Mouse (Mus musculus): ENCODE measurements around the gene Rdx. TPM values are rescaled to one million over a fixed set of nuclear protein-coding genes. Genes with fewer than 3 reads are reported as not detected.

The Rdx gene
- total RNA-seq, 2 experiments from 2014 or later = 101 to 103 TPM

DNA sequence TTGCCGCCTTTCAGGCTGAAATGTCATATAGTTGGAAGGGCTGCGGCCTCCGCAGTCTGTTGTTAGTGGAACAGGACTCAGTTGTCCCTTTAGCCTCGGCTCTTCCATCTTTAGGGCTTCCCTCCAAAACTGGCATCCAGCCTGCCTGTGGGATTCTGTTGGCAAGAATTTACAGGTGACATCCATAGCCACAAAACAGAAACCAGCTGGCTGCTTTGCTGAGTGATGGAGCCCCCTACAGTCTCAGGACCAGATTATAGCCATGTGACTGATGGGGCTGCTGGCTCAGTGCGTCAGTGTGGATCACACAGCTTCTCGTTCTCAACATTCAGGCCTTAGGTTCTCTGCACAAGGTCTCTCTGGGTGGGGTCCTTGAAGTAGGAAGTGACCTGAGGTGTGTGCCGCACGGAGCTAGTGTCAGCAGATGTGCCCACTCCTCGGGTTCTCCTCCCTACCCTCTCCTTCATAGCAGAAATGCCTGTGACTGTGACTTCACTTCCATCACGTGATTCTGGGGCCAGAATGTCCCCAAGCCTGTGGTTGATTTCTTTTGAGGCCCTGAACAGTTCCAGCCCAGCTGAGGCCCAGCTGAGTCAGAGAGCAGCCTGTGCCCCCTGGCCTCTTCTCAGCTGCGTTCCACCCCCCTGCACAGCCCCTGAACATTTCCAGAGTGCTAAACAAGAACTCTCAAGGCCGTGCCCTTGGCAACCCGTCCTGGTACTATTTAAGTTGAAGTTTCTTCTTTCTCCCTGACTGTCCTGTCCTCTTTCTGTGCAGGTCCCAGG, 55.3 kb downstream of the Rdx start:
- DNase-seq = no peak
- intact Hi-C loops (cut with DNase I; ENCODE audit: low total_unique reads) = loop anchor here (5.0 to 10.0 kb wide), 2 partner anchors 73 to 115 kb away; no protein-coding TSS in a partner anchor

DNA sequence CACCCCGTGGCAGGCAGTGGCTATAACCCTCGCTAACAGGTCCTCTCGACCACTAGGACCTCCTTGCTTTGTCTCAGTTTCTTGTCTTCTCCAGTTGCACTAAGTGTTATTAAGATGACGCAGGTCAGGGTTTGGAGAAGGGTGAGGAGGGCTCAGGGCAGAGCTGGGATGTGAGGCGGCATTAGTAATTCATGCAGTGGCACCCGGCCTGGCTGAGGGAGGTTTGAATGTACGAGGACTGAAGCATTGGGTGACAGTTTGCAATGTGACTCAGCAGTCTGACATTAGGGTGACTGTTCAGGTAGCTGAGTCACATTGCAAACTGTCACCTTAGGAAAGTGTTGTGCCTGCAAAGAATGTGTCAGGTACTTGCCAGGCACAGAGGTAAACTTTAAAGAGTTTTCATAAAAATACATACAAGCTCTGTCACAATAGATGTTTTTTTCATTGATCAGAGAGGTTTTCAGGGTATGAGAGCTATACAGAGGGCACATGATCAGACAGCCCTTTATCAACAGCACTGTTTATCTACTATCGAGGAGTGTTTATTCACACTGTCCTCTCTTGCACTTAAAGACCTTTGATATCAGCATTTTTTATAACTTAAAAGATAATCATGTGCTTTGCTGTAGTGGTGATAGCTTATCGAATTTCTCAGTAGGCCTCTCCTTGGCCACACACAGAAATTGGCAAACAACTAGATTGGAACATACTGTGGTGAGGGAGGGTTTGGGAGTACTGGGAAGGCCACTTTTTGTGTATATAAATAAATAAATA, 56.7 kb downstream of the Rdx start:
- intact Hi-C loops (cut with DNase I; ENCODE audit: low total_unique reads) = loop anchor here (5.0 to 10.0 kb wide), 2 partner anchors 71 to 116 kb away; no protein-coding TSS in a partner anchor
- DNase-seq = no peak

DNA sequence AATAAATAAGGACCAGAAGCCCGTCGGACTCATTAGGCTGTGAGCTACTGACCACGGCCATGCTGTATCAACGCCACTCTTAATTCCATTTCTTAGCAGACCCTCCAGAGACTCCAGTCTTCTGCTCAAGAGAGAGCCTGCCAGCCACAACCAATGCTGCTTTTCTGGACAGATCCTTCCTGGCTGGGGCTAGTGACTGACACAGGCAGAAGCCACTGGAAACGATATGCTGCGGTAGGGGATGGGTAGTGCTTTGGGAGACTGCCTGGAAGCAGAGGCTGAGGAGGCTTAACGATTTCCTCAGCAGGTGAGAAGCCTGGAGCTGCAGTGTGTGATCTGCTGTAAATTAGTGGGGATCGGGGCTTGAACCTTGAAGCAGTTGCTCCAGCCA, 57.2 kb downstream of the Rdx start:
- DNase-seq = no peak
- intact Hi-C loops (cut with DNase I; ENCODE audit: low total_unique reads) = loop anchor here (5.0 to 10.0 kb wide), 2 partner anchors 71 to 117 kb away; no protein-coding TSS in a partner anchor

DNA sequence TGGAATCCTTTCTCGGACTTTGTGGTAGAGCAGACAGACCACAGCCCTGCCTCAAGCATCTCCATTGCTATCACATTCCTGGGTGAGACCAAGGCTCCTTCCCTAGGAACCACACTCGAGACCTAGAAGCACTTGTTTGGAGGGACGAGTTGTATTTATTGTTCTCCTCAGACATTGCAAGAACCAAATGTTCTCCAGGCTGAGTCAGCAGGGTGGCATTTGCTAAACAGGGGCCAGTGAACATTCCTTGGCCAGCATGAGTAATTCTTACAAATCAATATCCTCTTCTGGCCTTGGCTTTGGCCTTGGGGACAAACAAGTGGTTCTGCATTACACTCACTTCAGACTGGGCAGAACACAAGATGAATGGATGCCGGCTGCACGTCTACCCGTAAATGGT, 58.5 kb downstream of the Rdx start:
- no peak for DNase-seq
- intact Hi-C loops (cut with DNase I; ENCODE audit: low total_unique reads) = loop anchor here (10.0 kb wide), 1 partner anchor 69 kb away; no protein-coding TSS in a partner anchor

DNA sequence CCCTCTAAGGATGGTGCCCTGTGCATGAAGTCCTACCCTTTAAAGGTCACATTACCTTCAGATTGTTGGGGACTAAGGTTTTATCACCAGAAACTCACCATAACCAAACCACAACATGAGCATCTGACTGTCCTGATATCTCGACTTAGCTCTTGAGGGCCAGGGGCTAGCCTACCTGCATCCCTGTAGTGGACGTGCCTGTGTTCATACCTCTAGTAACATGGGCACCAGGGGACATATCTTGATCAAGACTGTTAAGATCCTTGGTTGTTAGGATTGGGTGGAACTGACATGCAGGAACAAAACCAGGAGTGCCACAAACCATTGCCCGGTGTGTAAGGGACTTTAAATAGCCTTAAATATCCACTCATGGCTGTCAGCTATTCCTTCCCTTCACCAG, 60.2 kb downstream of the Rdx start:
- intact Hi-C loops (cut with DNase I; ENCODE audit: low total_unique reads) = loop anchor here (10.0 kb wide), 1 partner anchor 68 kb away; no protein-coding TSS in a partner anchor
- no peak for DNase-seq

DNA sequence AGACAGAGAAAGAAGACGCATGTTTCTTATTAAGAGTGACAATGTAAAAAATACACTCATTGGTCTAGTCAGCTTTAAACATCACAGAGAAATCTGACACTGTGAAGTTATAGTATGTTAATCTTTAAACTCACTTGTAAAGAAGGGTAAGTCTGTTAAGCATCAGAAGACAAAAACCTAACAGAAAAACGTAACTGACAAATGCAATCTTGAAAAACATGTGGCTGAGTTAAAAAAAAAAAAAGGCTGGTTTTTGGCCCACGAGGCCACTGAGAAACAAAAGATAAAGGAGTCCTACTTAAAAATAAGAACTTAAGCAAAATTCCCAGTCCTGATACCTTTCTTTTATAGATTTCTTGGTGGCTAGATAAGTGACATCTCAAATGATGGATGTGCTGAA, 63.8 kb downstream of the Rdx start:
- intact Hi-C loops (cut with DNase I; ENCODE audit: low total_unique reads) = no loop called here

DNA sequence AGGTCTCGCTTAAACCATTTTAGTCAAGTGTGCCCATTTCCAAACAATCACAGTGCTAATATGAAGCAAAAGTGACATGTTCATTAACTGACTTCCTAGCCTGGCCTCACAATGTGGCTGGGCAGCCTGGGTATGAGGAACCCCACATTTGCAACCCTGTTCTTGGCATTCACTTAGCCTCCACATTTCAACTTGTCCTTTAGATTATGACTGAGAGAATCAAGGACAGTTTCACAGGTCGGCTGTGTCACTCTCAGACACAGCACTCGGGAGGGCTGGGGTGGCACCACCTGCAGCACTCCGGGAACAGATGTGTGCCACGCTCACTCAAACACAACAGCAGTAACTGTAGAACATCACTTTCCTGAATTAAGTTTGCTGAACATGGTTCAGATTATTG, 66.1 kb downstream of the Rdx start:
- DNase-seq = no peak
- intact Hi-C loops (cut with DNase I; ENCODE audit: low total_unique reads) = no loop called here

More for the DNA sequence above, 63.8 kb downstream of the Rdx start:
- no peak for DNase-seq

DNA sequence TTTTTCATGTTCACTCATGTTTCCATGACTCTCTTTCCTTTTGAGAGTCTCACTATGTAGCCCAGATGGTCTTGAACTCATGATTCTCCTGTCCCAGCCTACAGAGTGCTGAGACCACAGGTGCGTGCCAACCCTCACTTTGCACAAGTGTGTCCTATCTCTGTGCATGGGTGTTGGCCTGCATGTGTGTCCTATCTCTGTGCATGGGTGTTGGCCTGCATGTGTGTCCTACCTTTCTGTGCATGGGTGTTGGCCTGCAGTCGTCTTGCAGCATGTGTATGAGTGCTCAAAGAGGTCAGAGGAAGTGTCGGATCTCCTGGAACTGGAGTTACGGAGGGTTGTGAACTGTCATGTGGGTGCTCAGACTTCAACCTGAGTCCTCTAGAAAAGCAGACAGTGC, 72.2 kb downstream of the Rdx start:
- intact Hi-C loops (cut with DNase I; ENCODE audit: low total_unique reads) = no loop called here
- DNase-seq = no peak

DNA sequence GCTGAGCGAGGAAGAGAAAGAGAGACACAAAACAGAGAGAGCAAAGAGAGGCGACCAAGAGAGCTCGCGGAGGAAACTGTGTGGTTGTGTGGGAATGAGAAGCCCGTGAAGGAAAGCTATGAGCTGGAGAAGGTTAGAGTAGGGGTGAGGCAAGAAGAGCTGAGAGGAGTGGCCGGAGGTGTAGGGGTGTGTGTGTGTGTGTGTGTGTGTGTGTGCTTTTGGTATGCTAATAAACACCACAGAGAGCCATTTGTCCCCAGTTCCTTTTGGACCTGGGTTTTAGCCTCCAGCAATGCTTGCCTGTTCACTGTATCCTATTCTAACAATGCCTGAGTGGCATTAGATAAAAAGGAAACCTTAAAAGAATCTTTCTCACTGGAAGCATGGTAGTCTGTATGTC, 78.3 kb downstream of the Rdx start:
- DNase-seq = no peak
- intact Hi-C loops (cut with DNase I; ENCODE audit: low total_unique reads) = loop anchor here (10.0 kb wide), 1 partner anchor 160 kb away; no protein-coding TSS in a partner anchor

DNA sequence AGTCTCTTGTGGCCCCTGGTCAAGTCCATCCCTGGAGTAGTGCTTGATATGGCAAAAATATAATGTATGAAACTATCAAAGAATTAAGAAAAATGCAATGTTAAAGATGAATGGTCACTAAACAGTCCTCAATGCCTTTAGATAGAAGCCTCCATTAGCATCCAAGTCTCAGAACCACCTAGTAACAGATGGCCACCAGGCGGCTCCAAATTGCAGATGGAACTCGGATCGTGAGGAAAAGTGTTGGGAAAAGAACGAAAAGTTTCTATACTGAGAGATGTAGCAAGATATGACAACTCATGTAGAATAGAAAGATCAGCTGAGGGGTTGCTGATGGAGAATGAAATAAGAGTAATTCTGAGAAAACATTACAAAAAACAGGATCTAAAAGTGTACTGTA, 83.4 kb downstream of the Rdx start:
- intact Hi-C loops (cut with DNase I; ENCODE audit: low total_unique reads) = no loop called here

DNA sequence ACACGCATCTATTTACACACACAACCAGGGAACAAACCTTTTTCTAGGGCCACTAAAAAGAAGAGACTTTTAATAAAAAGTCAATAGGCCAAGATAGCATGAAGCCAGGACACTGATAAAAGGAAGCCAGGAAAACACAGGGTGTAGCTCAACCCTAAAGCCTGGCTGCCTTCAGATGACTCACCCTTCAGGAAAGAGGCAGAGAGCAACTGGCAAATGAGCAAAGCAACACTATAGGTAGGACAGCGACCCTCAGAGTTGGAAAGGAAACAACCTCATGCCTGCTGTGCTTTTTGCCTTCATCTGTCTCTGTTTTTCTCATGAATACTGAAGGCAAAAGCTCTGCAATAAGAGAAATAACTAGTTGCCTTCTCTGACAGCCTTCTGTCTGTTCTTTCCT, 85.8 kb downstream of the Rdx start:
- DNase-seq = no peak
- intact Hi-C loops (cut with DNase I; ENCODE audit: low total_unique reads) = no loop called here

More for the DNA sequence above, 83.4 kb downstream of the Rdx start:
- no peak for DNase-seq

Small RNAs within 50 kb of the gene (microRNA-seq; reads per million reads assigned to microRNA genes)
- gene Gm27686 (0 reads per million in 2 experiments), gene Mir6244 (0 reads per million in 2 experiments)

Other genes with a start within 250 kb of the Rdx start
- 10 to 100 TPM; 36.7 to 42.8 TPM for gene Fdx1, start 83.6 kb upstream of the Rdx start, total RNA-seq (2021)
- 1 to 10 TPM; 5.7 to 6.4 TPM for gene Zc3h12c, start 121.4 kb downstream of the Rdx start, total RNA-seq (2021)